Mouse (Mus musculus) bone marrow, adult 2 months (tissue): Measurements from ENCODE around the gene Hsd17b11.

Experiments used
- CTCF ChIP-seq: fragments of 200-500 bp; IDR thresholded peaks from 2 replicates; pipeline ENCODE4 v1.5.1; 2011; ENCODE audit warnings: low read length, control low read depth; ENCODE audit not compliant: control insufficient read depth, insufficient read depth
- POLR2A ChIP-seq: fragments of 200-500 bp; IDR thresholded peaks from 2 replicates; pipeline ENCODE4 v1.6.1; 2011; ENCODE audit warnings: low read depth, mild to moderate bottlenecking, control low read depth, low read length, borderline replicate concordance; ENCODE audit not compliant: control insufficient read depth

GRCm38 (mm10) chr5:104035066-104035465, 13.3 kb upstream of the Hsd17b11 start:
- no peak for TF ChIP-seq CTCF
- no peak for TF ChIP-seq POLR2A
